Mouse (Mus musculus) embryonic facial prominence, embryonic 10.5 days (tissue): ENCODE data around the gene Pcca. TPM values are rescaled to one million over a fixed set of nuclear protein-coding genes. Genes with fewer than 3 reads are reported as not detected.

ENCODE experiments used
- DNase-seq: peaks from one replicate; pipeline ENCODE4 v3.0.0-alpha.2; 2017; ENCODE audit warnings: low spot score
- H3K27ac ChIP-seq: fragments of 300-500 bp; sonication (generic); replicated peaks from 2 replicates; pipeline ENCODE4 v1.5.1; 2016; ENCODE audit warnings: mild to moderate bottlenecking
- H3K27me3 ChIP-seq: fragments of 300-500 bp; sonication (generic); replicated peaks from 2 replicates; pipeline ENCODE4 v1.6.1; 2016; ENCODE audit warnings: low read depth, mild to moderate bottlenecking; ENCODE audit not compliant: poor library complexity, severe bottlenecking
- H3K36me3 ChIP-seq: fragments of 300-500 bp; sonication (generic); replicated peaks from 2 replicates; pipeline ENCODE4 v1.6.1; 2016; ENCODE audit warnings: mild to moderate bottlenecking, moderate library complexity
- H3K4me1 ChIP-seq: fragments of 300-500 bp; sonication (generic); 2 replicates; pipeline ENCODE4 v1.6.1; 2016
- H3K4me3 ChIP-seq: fragments of 300-500 bp; sonication (generic); 2 replicates; pipeline ENCODE4 v1.5.1; 2016; ENCODE audit warnings: mild to moderate bottlenecking, moderate library complexity
- H3K9me3 ChIP-seq: fragments of 300-500 bp; sonication (generic); 2 replicates; pipeline ENCODE4 v1.6.1; 2016; ENCODE audit warnings: mild to moderate bottlenecking
- WGBS: fragments of 180-500 bp; shearing (Covaris S2); methylation state at CpG from one replicate; pipeline ENCODE4 v1.1.7; 2016; 5-methylcytosine and 5-hydroxymethylcytosine counted together
- polyA plus RNA-seq: library from polyadenylated mRNA; unstranded; fragments of >200 nt; fragmentation: Nextera tagmentation; extraction: Ambion mirVana; gene quantifications from 2 replicates; pipeline ENCODE4 v1.2.1, GENCODE M21; 2016

The Pcca gene
- polyA plus RNA-seq, 1 experiment from 2014 or later, result 29.1 TPM

DNA sequence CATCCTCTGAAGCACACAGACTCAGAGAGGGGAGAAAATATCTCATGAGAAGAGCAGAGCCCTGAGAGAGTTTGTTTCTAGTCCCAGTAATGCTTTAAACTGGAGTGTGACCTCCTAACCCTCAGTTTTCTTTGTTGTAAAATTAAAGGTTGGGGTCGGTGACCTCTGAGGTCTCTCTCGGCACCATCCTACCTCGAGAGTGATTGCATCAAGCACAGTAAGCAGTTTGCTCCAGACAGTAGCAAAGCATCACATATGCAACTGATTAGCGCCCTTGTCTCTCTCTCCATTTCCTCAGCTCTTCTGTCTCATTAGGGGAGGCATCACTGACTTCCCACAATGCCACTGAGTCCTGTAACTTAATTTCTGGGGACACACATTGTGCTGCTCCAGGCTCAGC is 302.1 kb downstream of the Pcca start:
- Histone ChIP-seq H3K4me3 (no peak overlapping the region), H3K27ac (0 out of 2 replicates have a peak overlapping the region, but pooled peaks have one; percentile 30), H3K36me3 (no peaks in the 10 kb centered on the region), H3K4me1 (peaks cover 12% of the 10 kb centered on the region), H3K27me3 (no peaks in the 10 kb centered on the region), H3K9me3 (no peaks in the 10 kb centered on the region)
- WGBS, result 19% methylated on average over 4 of the region's 4 CpGs
- DNase-seq, result peak; percentile 21

DNA sequence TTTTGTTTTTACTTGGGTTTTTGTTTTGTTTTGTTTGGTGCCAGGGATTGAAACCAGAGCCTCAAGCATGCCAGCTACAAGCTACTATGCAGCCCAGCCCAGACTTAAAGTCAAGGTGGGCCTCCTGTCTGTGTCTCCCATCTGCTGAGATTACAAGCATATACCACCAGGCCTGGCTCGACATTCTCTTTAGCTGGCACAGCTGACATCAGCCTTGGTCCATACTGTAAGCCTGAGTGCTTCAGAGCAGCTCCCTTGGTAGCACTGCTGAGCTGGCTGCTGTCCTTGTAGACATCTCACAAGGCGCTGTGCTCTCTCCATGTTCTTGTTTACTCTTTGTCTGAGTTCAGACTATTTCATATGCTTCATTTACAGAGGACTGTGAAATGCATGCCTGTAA is 302.9 kb downstream of the Pcca start:
- no peak overlapping the region for H3K27ac ChIP-seq
- DNase-seq, result no peak
- H3K4me1 ChIP-seq, result peaks cover 12% of the 10 kb centered on the region
- WGBS, result 78% methylated on average over 2 of the region's 2 CpGs
- no peak overlapping the region for H3K4me3 ChIP-seq
- no peaks in the 10 kb centered on the region for H3K9me3 ChIP-seq
- no peaks in the 10 kb centered on the region for H3K36me3 ChIP-seq
- no peaks in the 10 kb centered on the region for H3K27me3 ChIP-seq

DNA sequence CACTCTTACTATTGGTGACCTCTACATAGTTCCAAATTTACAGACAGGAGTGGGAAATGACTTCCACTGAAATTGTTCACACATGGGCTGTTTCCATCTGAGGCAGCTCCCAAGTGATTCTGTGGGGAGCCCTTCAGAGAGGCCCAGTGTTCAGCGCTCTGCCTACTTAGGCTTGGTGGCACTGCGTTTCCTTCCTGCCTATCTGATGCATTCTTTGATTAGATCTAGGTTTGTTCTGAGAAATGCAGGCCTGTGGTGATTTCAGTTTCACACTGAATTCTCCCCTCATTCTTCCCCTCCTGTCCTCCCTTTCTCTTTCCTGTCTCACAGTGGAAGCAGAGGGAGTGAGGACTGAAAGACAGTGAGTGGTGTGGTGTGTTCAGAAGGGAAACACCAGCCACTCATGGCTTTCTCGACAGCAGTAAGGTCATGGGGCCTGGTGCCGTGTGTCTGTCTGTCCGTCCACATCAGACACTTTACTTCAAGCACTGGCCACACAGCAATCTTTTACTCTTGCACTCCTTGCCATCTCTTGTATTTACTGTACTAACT is 318.5 kb downstream of the Pcca start:
- WGBS, result 74% methylated on average over 5 of the region's 5 CpGs
- no peak for DNase-seq
- Histone ChIP-seq H3K4me3 (no peak overlapping the region), H3K9me3 (no peaks in the 10 kb centered on the region), H3K27ac (peak overlapping the region; percentile 48; the same call in 1 of the 2 replicates), H3K27me3 (no peaks in the 10 kb centered on the region), H3K36me3 (no peaks in the 10 kb centered on the region), H3K4me1 (peaks cover 15% of the 10 kb centered on the region)

- H3K36me3 ChIP-seq, result no peaks in the 10 kb centered on the region
- H3K9me3 ChIP-seq, result no peaks in the 10 kb centered on the region
- no peaks in the 10 kb centered on the region for H3K4me1 ChIP-seq
- no peak overlapping the region for H3K4me3 ChIP-seq
- H3K27me3 ChIP-seq, result no peaks in the 10 kb centered on the region
- H3K27ac ChIP-seq, result no peak overlapping the region
- WGBS, result 87% methylated on average over 1 of the region's 1 CpGs
- DNase-seq, result no peak
Observed at GRCm38 (mm10) chr14:122859792-122860191, 325.7 kb downstream of the Pcca start.

DNA sequence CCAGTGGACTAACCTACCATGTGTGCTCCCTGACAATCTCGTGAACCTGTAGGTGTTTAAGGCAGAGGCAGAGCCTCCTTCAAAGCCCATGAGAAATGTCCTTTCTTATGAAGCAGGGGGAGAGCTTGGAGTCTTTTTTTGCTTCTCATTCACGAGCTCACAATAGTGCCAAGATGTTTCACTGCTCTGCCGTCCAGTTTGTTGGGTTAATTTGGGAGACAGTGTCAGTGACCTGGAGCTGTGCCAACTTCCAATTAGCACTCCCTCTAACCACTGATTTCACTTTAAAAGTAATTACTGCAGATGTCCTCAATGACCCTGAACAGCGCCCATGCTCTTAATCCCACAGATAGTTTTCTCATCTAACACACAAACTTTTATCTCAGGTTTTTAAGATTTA is 328.5 kb downstream of the Pcca start:
- DNase-seq, result no peak
- H3K4me3 ChIP-seq, result no peak overlapping the region

GRCm38 (mm10) chr14:122865462-122866129 is 331.5 kb downstream of the Pcca start:
- Histone ChIP-seq H3K27me3 (no peaks in the 10 kb centered on the region), H3K4me1 (0 out of 2 replicates have a peak, but pooled peaks cover 3% of the 10 kb centered on the region), H3K36me3 (no peaks in the 10 kb centered on the region), H3K9me3 (no peaks in the 10 kb centered on the region), H3K4me3 (no peak overlapping the region), H3K27ac (no peak overlapping the region)
- 78% methylated on average over 4 of the region's 4 CpGs for WGBS
- no peak for DNase-seq

More for the DNA sequence above, 328.5 kb downstream of the Pcca start:
- WGBS, result 54% methylated on average over 4 of the region's 4 CpGs
- no peaks in the 10 kb centered on the region for H3K27me3 ChIP-seq
- H3K36me3 ChIP-seq, result no peaks in the 10 kb centered on the region
- H3K9me3 ChIP-seq, result no peaks in the 10 kb centered on the region
- H3K27ac ChIP-seq, result no peak overlapping the region
- H3K4me1 ChIP-seq, result no peaks in the 10 kb centered on the region

- no peak overlapping the region for H3K27ac ChIP-seq
- H3K9me3 ChIP-seq, result no peaks in the 10 kb centered on the region
- H3K27me3 ChIP-seq, result no peaks in the 10 kb centered on the region
- no peak for DNase-seq
- no peak overlapping the region for H3K4me3 ChIP-seq
- no peaks in the 10 kb centered on the region for H3K36me3 ChIP-seq
- peaks cover 10% of the 10 kb centered on the region for H3K4me1 ChIP-seq
- WGBS, result 83% methylated on average over 4 of the region's 4 CpGs
Observed at GRCm38 (mm10) chr14:122867531-122868285, 333.6 kb downstream of the Pcca start.

DNA sequence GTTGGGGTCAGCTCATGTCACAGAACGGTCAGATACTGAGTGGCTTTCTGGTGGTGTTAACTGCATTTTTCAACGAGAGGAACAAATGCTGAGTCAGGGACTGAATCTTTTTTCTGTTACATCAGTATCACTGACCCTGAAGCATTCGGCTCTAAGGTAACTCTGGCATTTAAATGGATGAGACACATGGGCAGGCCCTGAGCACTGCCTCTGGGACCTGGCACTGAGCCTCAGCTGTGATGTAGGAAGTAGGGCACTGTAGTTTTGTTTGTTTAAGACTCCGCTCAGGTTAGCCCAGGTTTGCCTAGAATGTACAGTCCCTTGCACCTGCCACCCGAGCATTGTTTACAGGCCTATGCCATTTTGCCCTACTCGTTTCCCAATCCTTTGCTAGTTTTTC is 335.7 kb downstream of the Pcca start:
- Histone ChIP-seq H3K36me3 (no peaks in the 10 kb centered on the region), H3K9me3 (no peaks in the 10 kb centered on the region), H3K4me1 (peaks cover 16% of the 10 kb centered on the region), H3K27me3 (peaks cover 9% of the 10 kb centered on the region; the same call in 1 of the 2 replicates), H3K4me3 (no peak overlapping the region), H3K27ac (no peak overlapping the region)
- 72% methylated on average over 6 of the region's 6 CpGs for WGBS
- DNase-seq, result no peak

- WGBS, result 58% methylated on average over 4 of the region's 4 CpGs
- no peak overlapping the region for H3K4me3 ChIP-seq
- H3K27ac ChIP-seq, result no peak overlapping the region
- peaks cover 9% of the 10 kb centered on the region for H3K27me3 ChIP-seq
- no peak for DNase-seq
- H3K36me3 ChIP-seq, result no peaks in the 10 kb centered on the region
- H3K9me3 ChIP-seq, result no peaks in the 10 kb centered on the region
- H3K4me1 ChIP-seq, result peaks cover 26% of the 10 kb centered on the region
Observed at GRCm38 (mm10) chr14:122871841-122872580, 337.9 kb downstream of the Pcca start.

DNA sequence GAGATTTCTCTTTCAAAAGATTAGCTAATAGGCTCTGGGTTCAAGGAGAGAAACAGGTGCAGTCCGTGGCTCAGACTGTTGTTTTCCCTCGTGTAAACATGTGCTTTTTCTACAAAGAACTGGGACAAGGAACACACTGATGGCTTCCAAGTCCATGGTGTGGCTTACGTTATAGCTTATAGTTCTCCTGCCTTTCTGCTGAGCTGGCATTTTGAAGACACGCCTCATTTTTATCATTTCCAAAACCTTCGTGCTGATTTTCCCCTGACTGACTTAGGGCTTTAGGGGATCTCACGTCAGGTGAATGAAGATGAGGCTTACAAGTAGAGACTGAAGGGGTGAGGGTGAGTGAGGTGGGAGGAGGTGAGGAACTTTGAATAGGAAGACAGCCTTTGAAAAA is 338.5 kb downstream of the Pcca start:
- Histone ChIP-seq H3K36me3 (no peaks in the 10 kb centered on the region), H3K4me1 (peaks cover 26% of the 10 kb centered on the region), H3K27me3 (peaks cover 9% of the 10 kb centered on the region), H3K4me3 (no peak overlapping the region), H3K27ac (no peak overlapping the region), H3K9me3 (no peaks in the 10 kb centered on the region)
- WGBS, result 79% methylated on average over 6 of the region's 6 CpGs
- no peak for DNase-seq

- no peak overlapping the region for H3K27ac ChIP-seq
- peaks cover 9% of the 10 kb centered on the region for H3K27me3 ChIP-seq
- H3K9me3 ChIP-seq, result no peaks in the 10 kb centered on the region
- peaks cover 24% of the 10 kb centered on the region for H3K4me1 ChIP-seq
- no peaks in the 10 kb centered on the region for H3K36me3 ChIP-seq
- WGBS, result 67% methylated on average over 8 of the region's 8 CpGs
- no peak overlapping the region for H3K4me3 ChIP-seq
- DNase-seq, result no peak
Observed at GRCm38 (mm10) chr14:122875056-122875455, 340.9 kb downstream of the Pcca start.

- H3K27me3 ChIP-seq, result peaks cover 9% of the 10 kb centered on the region
- no peak overlapping the region for H3K4me3 ChIP-seq
- WGBS, result 42% methylated on average over 6 of the region's 6 CpGs
- no peaks in the 10 kb centered on the region for H3K9me3 ChIP-seq
- H3K36me3 ChIP-seq, result no peaks in the 10 kb centered on the region
- H3K27ac ChIP-seq, result peak overlapping the region; percentile 44; the same call in 1 of the 2 replicates
- DNase-seq, result no peak
- H3K4me1 ChIP-seq, result peaks cover 24% of the 10 kb centered on the region
Observed at GRCm38 (mm10) chr14:122875636-122876035, 341.5 kb downstream of the Pcca start.
